Mouse (Mus musculus) kidney, adult 2 months (tissue): ENCODE measurements around the gene Gramd1b.

Experiments used
- CTCF ChIP-seq: fragments of 200-500 bp; conservative IDR thresholded peaks from 2 replicates; pipeline ENCODE4 v1.5.1; 2011; ENCODE audit warnings: low read depth, mild to moderate bottlenecking, control low read depth, low read length, moderate library complexity, mixed read lengths; ENCODE audit not compliant: insufficient read depth, insufficient read length
- POLR2A ChIP-seq: fragments of 200-500 bp; IDR thresholded peaks from one replicate; pipeline ENCODE4 v1.6.1; 2011; ENCODE audit warnings: low read depth, low read length, control low read depth

DNA sequence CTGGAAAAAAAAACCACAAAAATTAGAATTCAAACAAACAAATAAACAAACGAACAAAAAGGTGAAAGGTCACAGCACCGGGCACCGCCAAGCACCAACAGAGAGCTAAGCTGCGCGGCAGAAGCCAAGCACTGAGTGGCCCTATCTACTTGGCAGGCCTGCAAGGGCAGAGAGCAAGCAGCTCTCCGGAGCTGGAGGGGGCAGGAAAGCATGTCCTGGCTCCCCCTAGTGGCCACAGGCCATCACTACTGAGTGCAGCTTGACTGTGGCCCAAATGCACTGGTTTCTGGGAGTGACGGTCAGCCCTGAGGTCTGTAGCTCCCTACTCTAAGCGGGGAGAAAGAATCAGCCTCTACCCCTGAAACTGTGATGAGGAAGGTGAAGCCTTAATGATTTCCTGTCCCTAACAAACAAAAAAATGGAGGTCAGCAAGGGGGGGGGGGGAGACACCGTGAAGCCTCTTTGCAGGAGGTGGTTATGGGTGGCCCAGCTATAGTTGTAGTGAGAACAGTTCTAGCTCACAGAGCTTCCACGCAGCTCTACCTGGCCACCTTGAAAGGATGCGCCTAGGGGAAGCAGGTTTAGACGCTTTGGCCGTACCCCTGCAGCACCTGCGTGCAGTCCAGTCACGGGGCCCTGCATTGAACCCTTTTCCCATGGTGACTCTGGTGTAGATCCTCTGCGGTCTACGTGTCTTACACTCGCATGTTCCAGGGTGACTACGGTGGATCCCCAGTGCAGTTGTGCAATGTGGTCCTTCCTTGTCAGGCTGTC is 200.4 kb downstream of the Gramd1b start:
- TF ChIP-seq CTCF (peak; percentile 99), POLR2A (no peak)
